Mouse (Mus musculus): ENCODE data around the gene Rusc2. TPM values are rescaled to one million over a fixed set of nuclear protein-coding genes. Genes with fewer than 3 reads are reported as not detected.

Gene Rusc2
- total RNA-seq, 2 experiments from 2014 or later = 126 to 129 TPM

DNA sequence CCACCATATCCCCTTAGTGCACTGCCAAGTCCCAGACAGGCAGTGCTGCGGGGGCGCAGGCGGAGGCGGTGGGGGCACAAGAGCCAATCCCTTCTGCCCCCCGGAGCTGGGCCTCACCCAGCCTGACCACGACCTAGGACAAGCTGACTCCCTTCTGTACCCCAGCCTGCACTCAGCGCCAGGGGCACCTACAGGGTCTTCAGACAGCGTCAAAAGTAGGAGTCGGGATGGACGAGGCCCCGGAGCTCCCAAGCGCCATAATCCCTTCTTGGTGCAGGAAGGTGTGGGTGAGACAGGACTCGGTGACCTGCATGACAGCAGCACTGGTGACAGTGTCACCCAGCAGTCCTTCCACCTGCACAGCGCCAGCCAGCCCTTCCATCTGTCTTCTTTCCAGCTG, 33.0 kb downstream of the Rusc2 start:
- DNase-seq (ENCODE audit: low spot score in 2 of 2) = no peak

DNA sequence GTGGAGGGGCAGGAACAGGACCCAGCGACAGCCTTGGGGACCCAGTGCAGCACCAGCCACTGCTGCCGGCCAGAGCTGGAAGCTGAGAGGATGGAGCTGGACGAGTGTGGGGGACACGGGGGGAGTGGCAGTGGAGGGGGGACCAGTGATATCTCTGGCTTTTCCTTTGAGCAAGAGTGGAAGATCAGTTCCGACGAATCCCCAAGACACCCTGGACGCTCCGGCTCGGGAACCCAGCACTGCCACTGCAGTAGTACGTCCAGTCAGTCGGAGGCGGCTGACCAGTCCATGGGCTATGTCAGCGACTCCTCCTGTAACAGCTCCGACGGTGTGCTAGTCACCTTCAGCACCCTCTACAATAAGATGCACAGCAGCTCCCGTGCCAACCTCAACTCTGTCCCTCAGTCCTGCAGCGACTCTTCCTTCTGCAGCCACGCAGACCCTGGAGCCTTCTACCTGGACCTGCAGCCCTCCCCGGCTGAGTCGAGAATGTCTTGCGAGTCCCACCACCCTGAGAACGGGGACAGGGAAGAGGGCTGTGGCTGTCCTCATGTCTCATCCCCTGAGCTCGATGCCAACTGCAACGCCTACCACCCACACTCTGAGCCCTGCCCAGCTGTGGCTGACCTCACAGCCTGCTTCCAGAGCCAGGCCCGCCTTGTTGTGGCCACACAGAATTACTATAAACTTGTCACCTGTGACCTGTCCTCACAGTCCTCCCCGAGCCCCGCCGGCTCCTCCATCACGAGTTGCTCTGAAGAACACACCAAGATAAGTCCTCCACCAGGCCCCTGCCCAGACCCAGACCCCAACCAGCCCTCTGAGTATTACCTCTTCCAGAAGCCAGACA, 33.7 kb downstream of the Rusc2 start:
- DNase-seq (ENCODE audit: low spot score in 2 of 2) = no peak

DNA sequence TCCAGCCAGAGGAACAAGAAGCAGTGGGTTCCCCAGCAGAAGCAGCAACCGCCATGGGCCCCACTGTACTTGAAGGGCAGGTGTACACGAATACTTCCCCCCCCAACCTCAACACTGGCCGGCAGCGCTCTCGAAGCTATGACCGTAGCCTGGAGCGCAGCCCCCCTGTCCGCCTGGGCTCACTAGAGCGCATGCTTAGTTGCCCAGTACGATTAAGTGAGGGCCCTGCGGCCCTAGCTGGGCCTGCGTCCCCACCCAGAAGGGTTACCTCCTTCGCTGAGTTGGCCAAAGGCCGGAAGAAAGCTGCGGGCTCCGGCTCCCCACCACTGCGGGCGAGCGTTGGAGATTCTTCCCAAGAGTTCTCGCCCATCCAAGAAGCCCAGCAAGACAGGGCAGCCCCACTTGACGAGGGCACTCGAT, 34.3 kb downstream of the Rusc2 start:
- no peak for DNase-seq (ENCODE audit: low spot score in 2 of 2)

DNA sequence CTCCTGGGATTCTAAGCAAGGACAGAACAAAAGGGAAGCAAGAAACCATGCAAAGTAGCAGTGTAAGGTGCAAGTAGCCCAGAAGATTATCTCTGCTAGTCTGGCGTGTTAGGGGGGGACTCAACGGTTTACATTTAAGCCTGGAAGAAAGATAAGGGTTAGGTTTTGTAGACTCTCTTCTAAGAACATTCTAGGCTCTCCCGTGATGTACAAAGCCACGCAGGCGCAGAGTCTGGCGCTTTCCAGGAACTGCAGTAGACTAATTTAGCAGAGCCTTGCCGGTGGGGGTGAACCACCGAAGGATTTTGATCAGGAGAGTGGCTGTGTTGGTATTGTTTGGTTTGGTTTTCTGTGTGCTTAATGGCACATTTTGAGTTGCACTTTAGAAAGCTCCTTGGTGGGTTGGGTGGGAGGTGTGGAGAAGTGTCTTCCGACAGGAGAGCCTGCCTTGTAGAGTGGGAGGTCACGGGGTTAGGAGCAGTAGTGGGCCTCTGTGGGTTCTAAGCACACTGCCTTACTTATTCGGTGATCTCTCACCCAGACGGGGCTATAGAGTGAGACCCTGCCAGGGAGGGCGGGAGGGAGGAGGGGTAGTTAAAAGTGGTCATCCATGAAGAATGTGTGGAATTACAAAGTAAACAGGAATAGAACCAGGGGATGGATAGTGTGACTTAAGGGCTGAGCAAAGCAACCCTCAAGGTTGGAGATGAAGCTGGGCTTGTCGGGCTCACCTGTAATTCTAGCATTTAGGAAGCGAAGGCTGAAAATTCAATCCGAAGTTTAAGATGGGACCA, 35.7 kb downstream of the Rusc2 start:
- DNase-seq (ENCODE audit: low spot score in 2 of 2) = no peak

DNA sequence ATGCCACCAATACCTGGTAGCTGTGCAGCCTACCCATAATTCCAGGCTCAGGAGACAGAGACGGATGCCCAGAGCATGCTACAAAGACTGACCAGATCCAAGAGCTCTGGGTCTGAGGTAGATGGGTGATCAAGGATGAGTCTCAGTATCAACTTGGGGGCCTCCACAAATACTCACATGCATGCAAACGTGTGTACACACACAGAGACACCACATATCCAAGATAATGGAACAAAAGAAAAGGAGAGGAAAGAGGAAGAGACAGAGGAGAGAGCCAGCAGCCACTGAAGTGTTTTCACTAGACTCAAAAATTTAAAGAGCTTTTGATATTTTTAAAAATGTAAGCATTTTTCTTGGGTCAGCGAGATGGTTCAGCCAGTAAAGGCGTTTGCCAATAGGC, 36.7 kb downstream of the Rusc2 start:
- no peak for DNase-seq (ENCODE audit: low spot score in 2 of 2)

DNA sequence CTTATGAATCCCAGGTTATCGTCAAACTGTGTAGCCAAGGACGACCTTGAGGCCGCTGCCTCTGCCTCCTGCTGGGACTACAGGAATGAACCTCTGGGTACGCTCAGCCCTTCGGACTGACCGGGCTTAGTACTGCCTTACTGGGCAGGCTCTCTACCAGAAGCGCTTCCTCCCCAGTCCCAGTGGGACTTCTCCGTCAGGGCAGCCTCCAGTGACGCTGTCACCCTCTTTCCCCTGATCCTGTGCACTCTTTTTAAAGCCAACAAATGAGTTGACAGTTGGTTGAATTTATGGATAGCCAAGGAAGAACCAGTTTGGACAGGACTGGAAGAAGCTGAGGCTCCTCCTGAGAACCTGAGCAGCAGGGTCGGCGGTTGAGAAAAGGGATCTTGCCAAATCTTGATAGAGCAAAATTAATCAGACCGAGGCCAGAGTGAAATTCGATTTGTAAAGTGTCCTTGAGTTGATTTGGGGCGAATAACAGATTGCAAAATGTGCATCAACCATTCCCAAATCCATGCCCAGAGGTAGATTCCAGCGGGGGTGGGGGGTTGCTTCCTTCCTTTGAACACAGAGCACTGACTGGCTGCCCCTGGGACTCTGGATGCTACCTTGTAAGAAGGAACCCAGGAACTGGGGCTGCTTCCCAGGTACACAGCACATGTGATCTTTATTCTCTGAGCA, 37.3 kb downstream of the Rusc2 start:
- DNase-seq (ENCODE audit: low spot score in 2 of 2) = no peak

DNA sequence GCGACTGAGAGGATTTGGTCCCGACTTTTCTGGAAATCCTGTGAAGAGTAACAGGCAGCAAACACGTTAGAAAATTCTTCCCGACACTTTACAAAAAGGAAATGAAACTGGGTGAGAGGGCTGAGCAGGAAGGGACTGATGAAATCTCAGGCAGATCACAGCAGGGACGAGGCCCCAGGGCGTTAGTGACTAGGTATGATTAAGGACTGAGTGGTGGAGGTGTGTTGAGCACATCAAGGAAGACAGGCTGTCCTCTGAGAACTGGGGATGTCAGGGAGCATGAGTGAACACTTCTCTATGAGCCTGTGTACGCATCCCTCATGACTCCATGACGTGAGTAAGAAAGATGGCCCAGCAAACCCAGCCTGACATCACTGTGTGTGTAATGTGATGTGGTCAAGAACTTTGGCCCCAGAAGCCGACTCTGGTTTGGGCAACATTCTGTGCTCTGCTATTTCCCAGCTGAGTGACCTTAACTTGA, 38.1 kb downstream of the Rusc2 start:
- DNase-seq (ENCODE audit: low spot score in 2 of 2) = no peak

DNA sequence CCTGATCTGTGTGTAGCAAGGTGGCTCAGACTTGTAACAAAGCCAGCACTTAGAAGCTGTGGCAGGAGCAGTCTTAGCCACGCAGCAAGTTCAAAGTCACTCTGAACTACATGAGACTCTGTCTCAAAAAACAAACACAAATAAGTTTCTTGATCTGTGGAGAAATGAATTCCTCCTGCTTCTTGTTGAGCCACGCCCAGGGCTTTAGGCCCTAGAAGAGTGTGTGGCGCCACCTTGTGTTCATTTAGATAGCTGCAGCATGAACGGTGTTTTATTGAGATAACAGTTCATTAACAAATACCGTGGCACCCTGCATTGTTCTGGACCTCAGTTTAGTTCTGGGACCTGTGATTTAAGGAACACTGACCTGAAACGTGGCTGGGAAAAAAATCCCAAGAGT, 38.5 kb downstream of the Rusc2 start:
- DNase-seq (ENCODE audit: low spot score in 2 of 2) = peak; percentile 80 to 81

DNA sequence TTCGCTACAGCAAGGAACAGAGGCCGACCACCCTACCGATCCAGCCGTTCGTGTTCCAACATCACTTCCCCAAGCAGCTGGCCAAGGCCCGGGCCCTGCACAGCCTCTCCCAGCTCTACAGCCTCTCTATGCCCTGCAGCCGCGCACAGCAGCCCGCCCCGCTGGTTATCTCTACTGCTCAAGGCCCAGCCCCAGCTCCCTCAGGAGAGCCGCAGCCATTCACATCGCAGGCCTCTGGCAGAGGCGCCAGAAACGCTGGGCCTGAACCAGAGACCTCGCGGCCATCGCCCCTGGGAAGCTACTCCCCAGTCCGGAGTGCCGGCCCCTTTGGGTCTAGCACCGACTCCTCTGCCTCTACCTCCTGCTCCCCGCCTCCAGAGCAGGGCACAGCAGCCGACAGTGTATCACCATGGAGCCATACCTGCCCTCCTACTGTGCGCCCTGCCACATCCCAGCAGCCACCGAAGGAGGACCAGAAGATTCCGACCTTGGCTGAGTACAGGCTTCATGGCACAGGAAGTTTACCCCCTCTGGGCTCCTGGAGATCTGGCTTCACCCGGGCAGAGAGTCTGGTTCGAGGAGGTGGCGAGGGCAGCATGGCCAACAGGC, 40.0 kb downstream of the Rusc2 start:
- no peak for DNase-seq (ENCODE audit: low spot score in 2 of 2)

DNA sequence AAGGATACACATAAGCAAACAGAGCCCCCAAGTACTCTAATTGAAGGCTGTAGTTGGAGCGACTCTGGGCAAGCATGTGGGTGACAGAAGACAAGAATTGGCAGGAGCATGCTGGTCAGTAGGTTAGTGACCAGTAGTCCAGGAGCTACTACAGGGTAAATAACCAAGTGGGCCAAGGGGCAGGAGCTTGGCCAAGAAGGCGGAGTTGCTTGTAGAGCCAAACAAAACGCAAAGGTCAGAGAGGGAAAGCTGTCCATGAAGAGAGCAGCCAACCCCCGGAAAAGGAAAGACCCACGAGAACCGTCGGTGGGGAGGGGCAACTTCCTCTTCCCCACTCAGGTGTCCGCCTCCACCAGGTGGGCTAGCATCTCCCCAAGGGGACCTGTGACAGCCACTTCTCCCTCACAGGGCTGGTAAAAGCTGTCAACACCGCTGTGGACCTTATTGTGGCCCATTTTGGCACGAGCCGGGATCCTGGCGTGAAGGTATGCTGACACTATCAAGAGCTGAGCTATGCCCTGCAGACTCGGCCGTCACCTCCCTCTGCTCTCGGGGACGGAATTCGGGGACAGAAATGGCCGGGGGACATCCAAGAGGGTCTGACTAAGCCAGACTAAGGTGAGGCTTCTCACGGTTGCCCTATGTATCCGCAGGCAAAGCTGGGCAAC, 41.6 kb downstream of the Rusc2 start:
- no peak for DNase-seq (ENCODE audit: low spot score in 2 of 2)

DNA sequence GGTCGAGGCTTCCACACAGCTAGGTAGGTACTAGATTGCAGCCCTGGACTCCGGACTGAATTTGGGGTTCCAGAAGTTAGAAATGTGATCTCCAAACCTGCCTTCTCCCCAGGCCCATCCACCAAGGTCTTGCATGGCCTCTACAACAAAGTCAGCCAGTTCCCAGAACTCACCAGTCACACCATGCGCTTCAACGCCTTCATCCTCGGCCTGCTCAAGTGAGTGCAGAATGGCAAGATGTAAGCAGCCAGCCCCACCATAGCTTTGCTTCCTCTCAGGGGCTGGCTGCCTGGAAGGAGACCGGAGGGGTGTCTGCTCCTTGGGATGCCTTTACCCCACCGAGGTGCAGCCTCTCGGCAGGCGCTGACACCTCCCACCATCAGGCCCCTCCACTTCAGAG, 42.3 kb downstream of the Rusc2 start:
- DNase-seq (ENCODE audit: low spot score in 2 of 2) = no peak

DNA sequence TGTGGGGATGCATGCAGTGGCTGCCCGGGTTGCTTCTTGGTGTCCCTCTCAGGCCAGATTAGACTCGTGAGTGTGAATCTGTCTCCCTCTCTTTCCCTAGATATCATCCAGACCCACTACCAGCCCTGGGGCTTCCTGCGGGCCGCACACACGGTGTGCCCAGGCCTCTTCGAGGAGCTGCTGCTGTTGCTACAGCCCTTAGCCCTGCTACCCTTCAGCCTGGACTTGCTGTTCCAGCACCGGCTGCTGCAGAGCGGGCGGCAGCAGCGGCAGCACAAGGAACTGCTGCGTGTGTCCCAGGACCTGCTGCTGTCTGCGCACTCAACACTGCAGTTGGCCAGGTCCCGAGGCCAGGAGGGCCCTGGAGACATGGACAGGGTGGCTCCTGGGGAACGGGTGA, 43.4 kb downstream of the Rusc2 start:
- no peak for DNase-seq (ENCODE audit: low spot score in 2 of 2)

DNA sequence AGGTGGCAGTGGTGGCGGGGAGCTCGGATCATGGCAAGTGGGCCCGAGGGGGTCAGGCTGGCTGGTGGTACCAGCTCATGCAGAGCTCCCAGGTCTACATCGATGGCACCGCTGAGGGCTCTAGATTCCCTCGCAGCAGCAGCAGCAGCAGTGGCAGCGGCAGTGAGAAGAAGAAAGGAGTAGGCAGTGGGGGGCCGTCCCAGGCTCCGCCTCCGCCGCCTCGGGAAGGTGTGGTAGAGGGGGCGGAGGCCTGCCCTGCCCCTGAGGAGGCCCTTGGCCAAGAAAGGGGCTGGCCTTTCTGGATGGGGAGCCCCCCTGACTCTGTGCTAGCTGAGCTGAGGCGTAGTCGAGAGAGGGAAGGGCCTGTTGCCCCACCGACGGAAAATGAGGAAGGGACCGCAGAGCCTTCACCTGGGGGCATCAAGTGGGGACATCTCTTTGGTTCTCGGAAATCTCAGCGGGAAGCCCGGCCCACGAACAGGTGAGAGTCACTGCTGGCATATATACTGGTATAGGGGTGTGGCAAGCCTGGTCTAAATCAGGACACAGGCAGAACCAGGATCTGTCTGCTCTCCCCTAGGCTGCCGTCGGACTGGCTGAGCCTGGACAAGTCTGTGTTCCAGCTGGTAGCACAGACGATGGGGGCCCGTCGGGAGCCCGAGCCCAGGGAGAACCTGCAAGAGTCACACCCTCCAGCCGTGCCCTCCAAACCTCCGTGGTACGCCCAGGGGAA, 44.0 kb downstream of the Rusc2 start:
- DNase-seq (ENCODE audit: low spot score in 2 of 2) = no peak

DNA sequence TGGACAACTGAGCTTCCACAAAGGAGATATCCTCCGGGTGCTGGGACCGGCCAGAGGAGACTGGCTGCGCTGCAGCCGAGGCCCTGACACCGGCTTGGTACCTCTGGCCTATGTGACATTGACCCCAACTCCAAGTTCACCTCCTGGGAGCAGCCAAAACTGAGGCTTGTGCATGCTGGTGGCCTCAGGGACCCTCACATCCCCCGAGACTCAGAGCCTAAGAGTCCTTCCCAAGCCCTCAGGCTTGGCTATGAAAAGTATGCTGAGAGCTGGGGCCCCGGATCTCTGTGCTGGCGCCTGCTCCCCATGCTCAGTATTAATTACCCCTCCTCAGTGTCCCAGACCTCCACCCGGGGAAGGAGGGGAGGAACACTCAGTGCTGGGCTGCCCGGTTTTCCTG, 44.7 kb downstream of the Rusc2 start:
- no peak for DNase-seq (ENCODE audit: low spot score in 2 of 2)

DNA sequence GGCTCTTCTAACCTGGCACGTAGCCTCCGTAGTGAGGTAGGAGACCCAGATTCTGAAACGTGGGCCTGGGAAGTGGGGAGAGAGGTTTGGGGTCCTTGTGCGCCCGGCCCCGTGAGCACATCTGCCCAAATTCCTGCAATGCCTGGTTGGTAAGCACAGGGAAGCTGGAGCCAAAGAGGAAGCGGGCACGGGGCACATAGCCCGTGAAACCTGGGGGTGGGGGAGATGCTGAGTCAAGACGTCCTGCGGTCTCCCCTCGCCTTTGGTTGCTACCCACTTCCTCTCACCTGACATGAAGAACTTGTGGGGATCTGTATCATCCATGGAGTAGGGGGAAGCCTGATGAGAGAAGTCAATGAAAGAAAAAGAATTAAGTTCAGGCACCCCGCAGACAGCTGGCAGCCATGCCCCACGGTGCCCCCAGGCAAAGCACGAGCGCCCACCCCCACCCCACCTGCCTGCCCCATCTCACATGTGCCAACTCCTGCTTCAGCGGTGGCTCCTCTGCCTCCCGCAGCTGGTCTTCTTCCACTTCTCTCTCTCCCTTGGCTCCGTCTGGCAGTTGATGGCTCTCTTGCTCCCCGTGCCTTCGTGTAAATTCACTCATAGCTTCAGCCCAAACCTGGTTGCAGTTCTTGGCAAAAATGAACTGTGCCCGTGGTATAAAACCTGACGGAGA, 45.9 kb downstream of the Rusc2 start:
- no peak for DNase-seq (ENCODE audit: low spot score in 2 of 2)

DNA sequence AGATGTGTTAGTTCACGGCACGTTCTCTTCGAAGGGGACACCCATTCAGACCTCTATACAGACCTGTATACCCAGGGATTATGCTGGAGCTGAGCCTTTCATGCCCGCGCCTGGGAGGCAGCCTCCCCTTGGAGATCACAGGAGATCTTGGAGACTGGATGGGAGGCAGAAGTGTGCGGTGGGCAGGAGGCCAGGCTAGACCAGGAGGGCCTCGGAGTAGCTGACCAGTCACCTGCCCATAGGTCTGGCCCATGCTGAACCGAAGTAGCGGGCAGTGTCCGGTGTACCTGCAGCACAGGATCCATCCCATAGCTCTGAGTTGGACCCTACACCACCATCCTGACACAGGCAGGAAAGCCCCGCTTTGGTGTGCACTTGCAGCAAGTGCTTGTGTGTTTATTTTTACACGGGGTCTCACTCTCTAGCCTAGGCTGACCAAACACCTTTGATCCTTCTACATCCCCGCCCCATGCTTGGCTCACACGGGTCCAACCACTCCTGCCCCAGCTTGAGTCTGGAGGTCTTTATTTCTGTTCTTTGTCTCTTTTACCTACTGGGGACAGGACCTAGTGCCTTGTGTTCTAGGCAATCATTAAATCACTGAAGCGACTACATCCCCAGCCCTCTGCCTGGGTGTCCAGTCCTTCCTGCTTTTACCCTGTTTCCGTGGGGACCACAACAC, 46.5 kb downstream of the Rusc2 start:
- peak in 1 of 2 experiments; percentile 37 for DNase-seq (ENCODE audit: low spot score in 2 of 2)

DNA sequence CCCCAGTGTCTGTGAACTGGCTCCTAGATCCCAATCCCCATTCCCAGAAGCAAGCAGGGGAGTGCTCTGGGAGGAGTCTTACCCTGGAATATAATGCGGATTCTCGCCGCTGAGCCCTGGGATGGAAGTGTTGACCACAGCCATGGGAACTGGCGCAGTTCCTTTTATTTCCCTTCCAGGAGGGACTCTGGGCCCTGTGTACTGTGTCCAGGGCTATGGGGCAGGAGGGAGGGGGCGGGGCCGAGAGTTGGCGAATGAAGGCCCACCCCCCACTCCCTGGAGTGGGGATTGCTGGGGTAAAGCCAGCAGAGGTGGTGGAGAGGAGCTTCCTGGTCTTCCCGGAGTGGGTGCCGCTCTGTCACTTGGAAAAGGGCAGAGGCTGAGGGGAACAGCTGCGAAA, 47.2 kb downstream of the Rusc2 start, which contains the start of gene Fam166b:
Fam166b (minus strand) TSS at position 189 of the 400 bp plus-strand sequence.
- no peak for DNase-seq (ENCODE audit: low spot score in 2 of 2)

DNA sequence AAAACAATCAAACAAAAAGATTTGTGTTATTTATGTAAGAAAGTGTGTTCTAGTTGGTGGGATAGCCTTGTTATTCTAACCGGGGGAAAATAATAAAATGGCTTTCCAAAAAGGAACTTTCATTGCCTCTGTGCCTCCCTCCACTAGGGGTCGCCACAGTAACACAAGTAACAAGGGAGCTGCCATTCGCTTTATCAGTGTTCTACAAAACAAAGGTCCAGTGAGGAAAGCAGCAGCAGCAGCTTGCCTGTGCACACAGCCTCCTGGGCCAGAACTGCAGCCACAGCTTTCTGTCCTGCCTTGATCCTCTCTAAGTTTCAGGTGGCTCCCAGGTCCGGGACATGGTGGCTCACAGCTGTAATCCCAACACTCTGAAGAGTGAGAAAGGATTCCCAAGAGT, 49.9 kb downstream of the Rusc2 start:
- DNase-seq (ENCODE audit: low spot score in 2 of 2) = peak; percentile 86 to 88

DNA sequence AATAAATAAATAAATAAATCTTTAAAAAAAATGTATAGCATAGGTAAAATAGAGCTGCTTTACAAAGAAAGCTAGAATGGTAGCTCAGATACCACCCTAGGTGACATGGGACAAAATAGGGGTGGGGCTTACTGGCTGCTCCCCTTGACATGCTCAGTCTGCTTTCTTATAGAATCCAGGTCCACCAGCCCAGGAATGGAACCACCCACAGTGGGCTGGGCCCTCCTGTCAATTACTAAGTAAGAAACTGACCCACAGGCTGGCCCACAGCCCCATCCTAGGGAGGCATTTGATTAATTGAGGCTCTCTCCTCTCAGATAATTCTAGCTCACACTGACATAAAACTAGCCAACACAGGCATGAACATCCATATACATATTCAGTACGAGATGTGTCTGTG, 51.1 kb downstream of the Rusc2 start:
- no peak for DNase-seq (ENCODE audit: low spot score in 2 of 2)

Data from layer of hippocampus, postnatal 10 days (tissue).